Mouse (Mus musculus): Measurements from ENCODE around the gene Ncor2. TPM values are rescaled to one million over a fixed set of nuclear protein-coding genes. Genes with fewer than 3 reads are reported as not detected.

Ncor2 gene
- total and polyA plus RNA-seq, 3 experiments, result 5.0 to 46.8 TPM; not detected in 1

- Histone ChIP-seq H3K4me1 (ENCODE audit: control insufficient read depth in 1 of 2, insufficient read depth in 2 of 2, low read length in 2 of 2) (no peaks in the 10 kb centered on the region), H3K36me3 (ENCODE audit: control insufficient read depth in 1 of 2, insufficient read depth in 2 of 2, low read length in 2 of 2) (no peaks in the 10 kb centered on the region), H3K27ac (ENCODE audit: control insufficient read depth, low read depth, low read length) (no peak overlapping the region), H3K4me3 (ENCODE audit: control insufficient read depth in 1 of 2, insufficient read depth in 1 of 2, low read depth in 2 of 2, low read length in 2 of 2) (no peak overlapping the region), H3K9me3 (replicated peaks; ENCODE audit: insufficient read depth, low read length) (no peaks in the 10 kb centered on the region), H3K9ac (ENCODE audit: control insufficient read depth, low read depth, low read length, poor library complexity, severe bottlenecking) (no peak overlapping the region), H3K79me2 (ENCODE audit: control insufficient read depth, insufficient read depth, low read length, poor library complexity) (no peaks in the 10 kb centered on the region), H3K27me3 (ENCODE audit: control insufficient read depth in 1 of 2, insufficient read depth in 2 of 2, low read length in 2 of 2) (peaks cover 0 to 2% of the 10 kb centered on the region in 2 experiments; a peak in 2 of 4 replicates)
- DNase-seq (ENCODE audit: low read depth, low spot score), result no peak
- TF ChIP-seq MAZ (IDR thresholded peaks at IDR 0.05; ENCODE audit: low read depth, low read length) (no peak), JUND (IDR thresholded peaks at IDR 0.05; ENCODE audit: low read depth, low read length) (no peak), ZNF384 (IDR thresholded peaks at IDR 0.05; ENCODE audit: low read depth, low read length) (no peak), USF2 (IDR thresholded peaks at IDR 0.05; ENCODE audit: borderline replicate concordance in 1 of 2, insufficient read depth in 1 of 2, low read depth in 1 of 2, low read length in 2 of 2) (no peak), SIN3A (IDR thresholded peaks at IDR 0.05; ENCODE audit: low read length) (no peak), CTCF (IDR thresholded peaks at IDR 0.05 in 2 of 3, conservative IDR thresholded peaks at IDR 0.05 in 1 of 3; ENCODE audit: control insufficient read depth in 1 of 3, insufficient read depth in 1 of 3, low read depth in 2 of 3, low read length in 3 of 3, poor library complexity in 1 of 3, severe bottlenecking in 1 of 3) (no peak), MAX (IDR thresholded peaks at IDR 0.05; ENCODE audit: low read length) (no peak), CHD2 (IDR thresholded peaks at IDR 0.05; ENCODE audit: low read length) (no peak), NRF1 (IDR thresholded peaks at IDR 0.05; ENCODE audit: insufficient read depth, low read depth, low read length, poor library complexity, severe bottlenecking) (no peak), ETS1 (IDR thresholded peaks at IDR 0.05; ENCODE audit: low read depth, low read length) (no peak), NELFE (IDR thresholded peaks at IDR 0.05; ENCODE audit: low read depth, low read length) (no peak), MEF2A (IDR thresholded peaks at IDR 0.05; ENCODE audit: extremely low read depth, insufficient replicate concordance, low read depth, low read length, poor library complexity, severe bottlenecking) (no peak), POLR2AphosphoS5 (IDR thresholded peaks at IDR 0.05; ENCODE audit: borderline replicate concordance, low read depth, low read length) (no peak), ELF1 (IDR thresholded peaks at IDR 0.05; ENCODE audit: low read depth, low read length) (no peak), TCF12 (IDR thresholded peaks at IDR 0.05; ENCODE audit: low read depth, low read length) (no peak), MAFK (IDR thresholded peaks at IDR 0.05; ENCODE audit: borderline replicate concordance, low read depth, low read length) (no peak), KAT2A (conservative IDR thresholded peaks at IDR 0.05; ENCODE audit: low read depth, low read length) (no peak)
Measured at GRCm38 (mm10) chr5:125215346-125215929, 36.4 kb upstream of the Ncor2 start.

GRCm38 (mm10) chr5:125214064-125214463, 35.0 kb upstream of the Ncor2 start:
- no peak for DNase-seq (ENCODE audit: low read depth, low spot score)
- Histone ChIP-seq H3K4me3 (ENCODE audit: control insufficient read depth in 1 of 2, insufficient read depth in 1 of 2, low read depth in 2 of 2, low read length in 2 of 2) (no peak overlapping the region), H3K27me3 (ENCODE audit: control insufficient read depth in 1 of 2, insufficient read depth in 2 of 2, low read length in 2 of 2) (peaks cover 0 to 2% of the 10 kb centered on the region in 2 experiments; a peak in 2 of 4 replicates), H3K9me3 (replicated peaks; ENCODE audit: insufficient read depth, low read length) (no peaks in the 10 kb centered on the region), H3K27ac (ENCODE audit: control insufficient read depth, low read depth, low read length) (no peak overlapping the region), H3K36me3 (ENCODE audit: control insufficient read depth in 1 of 2, insufficient read depth in 2 of 2, low read length in 2 of 2) (no peaks in the 10 kb centered on the region), H3K4me1 (ENCODE audit: control insufficient read depth in 1 of 2, insufficient read depth in 2 of 2, low read length in 2 of 2) (no peaks in the 10 kb centered on the region), H3K9ac (ENCODE audit: control insufficient read depth, low read depth, low read length, poor library complexity, severe bottlenecking) (no peak overlapping the region), H3K79me2 (ENCODE audit: control insufficient read depth, insufficient read depth, low read length, poor library complexity) (no peaks in the 10 kb centered on the region)
- TF ChIP-seq MAFK (IDR thresholded peaks at IDR 0.05; ENCODE audit: borderline replicate concordance, low read depth, low read length), result no peak
- TF ChIP-seq E2F4 (IDR thresholded peaks at IDR 0.05; ENCODE audit: borderline replicate concordance, low read depth, low read length), result no peak
- no peak for TF ChIP-seq USF2 (IDR thresholded peaks at IDR 0.05; ENCODE audit: borderline replicate concordance in 1 of 2, insufficient read depth in 1 of 2, low read depth in 1 of 2, low read length in 2 of 2)
